Mouse (Mus musculus) lung, postnatal 0 days (tissue): ENCODE data around the gene Ppp1r13l. TPM values are rescaled to one million over a fixed set of nuclear protein-coding genes. Genes with fewer than 3 reads are reported as not detected.
A peak's percentile ranks its signal among the peaks of the same experiment; 100 is the strongest.

Source experiments
- ATAC-seq: fragments of 200-750 bp; cut with Nextera tagmentation; 2 replicates; pipeline ENCODE4 v1.8.0; 2017; ENCODE audit warnings: moderate library complexity
- DNase-seq: peaks from one replicate; pipeline ENCODE4 v3.0.0-alpha.2; 2016; ENCODE audit warnings: low spot score
- H3K27ac ChIP-seq: fragments of 300-500 bp; sonication (generic); 2 replicates; pipeline ENCODE4 v1.5.1; 2014; ENCODE audit warnings: antibody characterized with exemption, mild to moderate bottlenecking, low read length, mixed read lengths
- H3K27me3 ChIP-seq: fragments of 300-500 bp; sonication (generic); replicated peaks from 2 replicates; pipeline ENCODE4 v1.6.1; 2014; ENCODE audit warnings: low read length, mixed read lengths; ENCODE audit not compliant: insufficient read depth
- H3K36me3 ChIP-seq: fragments of 300-500 bp; sonication (generic); 2 replicates; pipeline ENCODE4 v1.6.1; 2014; ENCODE audit warnings: low read length, mixed read lengths; ENCODE audit not compliant: insufficient read depth
- H3K4me1 ChIP-seq: fragments of 300-500 bp; sonication (generic); 2 replicates; pipeline ENCODE4 v1.6.1; 2014; ENCODE audit warnings: antibody characterized with exemption, low read depth, low read length, mixed read lengths; ENCODE audit not compliant: insufficient read depth
- H3K4me2 ChIP-seq: fragments of 300-500 bp; sonication (generic); replicated peaks from 2 replicates; pipeline ENCODE4 v1.6.1; 2014; ENCODE audit warnings: low read depth, mild to moderate bottlenecking, low read length, moderate library complexity, mixed read lengths
- H3K4me3 ChIP-seq: fragments of 300-500 bp; sonication (generic); 2 replicates; pipeline ENCODE4 v1.5.1; 2014; ENCODE audit warnings: low read depth, low read length
- H3K9ac ChIP-seq: fragments of 300-500 bp; sonication (generic); replicated peaks from 2 replicates; pipeline ENCODE4 v1.6.1; 2014; ENCODE audit warnings: low read depth, mild to moderate bottlenecking
- H3K9me3 ChIP-seq: fragments of 300-500 bp; sonication (generic); 2 replicates; pipeline ENCODE4 v1.6.1; 2016; ENCODE audit warnings: low read length, mixed read lengths
- CTCF ChIP-seq: IDR thresholded peaks from 2 replicates; pipeline ENCODE4 v1.5.1; 2016; ENCODE audit warnings: antibody characterized with exemption, mild to moderate bottlenecking
- EP300 ChIP-seq: IDR thresholded peaks from 2 replicates; pipeline ENCODE4 v1.6.1; 2016; ENCODE audit warnings: antibody characterized with exemption, mild to moderate bottlenecking, control low read depth
- WGBS: fragments of 180-500 bp; shearing (Covaris S2); extraction: QIAGEN DNeasy Blood & Tissue Kit; methylation state at CpG from one replicate; pipeline ENCODE4 v1.1.7; 2014; 5-methylcytosine and 5-hydroxymethylcytosine counted together
- polyA plus RNA-seq: library from polyadenylated mRNA; unstranded; fragments of >200 nt; fragmentation: Nextera tagmentation; extraction: Ambion mirVana; gene quantifications from 2 replicates; pipeline ENCODE4 v1.2.1, GENCODE M21; 2015

Gene Ppp1r13l
- polyA plus RNA-seq, 1 experiment from 2014 or later = 4.1 TPM

DNA sequence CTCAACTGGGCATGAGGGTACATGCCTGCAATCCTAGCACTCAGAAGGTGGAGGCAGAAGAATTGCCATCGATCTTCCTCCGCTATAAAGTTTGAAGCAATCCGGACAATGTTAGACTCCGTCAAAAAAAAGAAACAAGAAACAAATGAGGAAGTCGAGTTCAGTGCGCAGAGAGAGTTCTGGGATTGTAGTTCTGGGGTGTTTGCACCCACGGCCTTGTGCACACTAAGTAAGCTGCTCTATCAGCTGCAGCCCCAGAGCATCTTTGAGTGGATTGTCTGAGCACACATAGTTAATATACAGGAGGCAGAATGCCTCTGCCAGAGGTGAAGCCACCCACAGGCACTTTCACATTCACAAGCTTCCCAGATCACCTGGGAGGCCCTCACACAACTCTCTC lies 40.9 kb upstream of the Ppp1r13l start:
- no peaks in the 10 kb centered on the region for H3K36me3 ChIP-seq
- ATAC-seq = no peak
- 72% methylated on average over 7 of the region's 7 CpGs for WGBS
- DNase-seq = no peak
- H3K9me3 ChIP-seq = no peaks in the 10 kb centered on the region
- no peak overlapping the region for H3K4me3 ChIP-seq
- H3K27me3 ChIP-seq = peaks cover 8% of the 10 kb centered on the region; the same call in 1 of the 2 replicates
- TF ChIP-seq EP300 (no peak), CTCF (no peak)
- H3K27ac ChIP-seq = no peak overlapping the region
- no peak overlapping the region for H3K9ac ChIP-seq
- H3K4me2 ChIP-seq = no peak overlapping the region
- peaks cover 3% of the 10 kb centered on the region; the same call in 1 of the 2 replicates for H3K4me1 ChIP-seq

DNA sequence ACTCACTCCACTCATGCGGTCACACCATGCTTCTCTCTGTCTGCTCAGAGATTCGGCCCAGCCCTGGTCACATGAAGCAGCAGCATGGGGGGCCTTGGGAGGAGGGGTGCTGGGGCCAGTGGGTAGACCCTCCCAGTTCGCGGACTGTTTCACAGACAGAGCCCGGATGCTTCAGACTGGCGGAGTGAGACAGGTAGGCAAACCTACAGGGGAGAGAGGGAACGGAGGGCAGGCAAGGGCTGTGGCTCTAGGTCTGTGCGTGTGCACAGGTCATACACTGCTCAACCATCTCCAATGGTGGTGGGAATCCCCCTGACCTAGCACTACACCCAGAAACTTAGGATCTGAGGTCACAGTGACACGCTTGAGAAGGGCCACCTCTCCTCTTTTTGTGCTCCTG lies 40.1 kb upstream of the Ppp1r13l start:
- peak overlapping the region; percentile 2; the same call in 1 of the 2 replicates for H3K9ac ChIP-seq
- TF ChIP-seq CTCF (no peak), EP300 (no peak)
- DNase-seq (peak; percentile 32), ATAC-seq (peak; percentile 37)
- peaks cover 3% of the 10 kb centered on the region; the same call in 1 of the 2 replicates for H3K4me1 ChIP-seq
- 19% methylated on average over 9 of the region's 9 CpGs for WGBS
- peak overlapping the region; percentile 65 for H3K4me2 ChIP-seq
- H3K27ac ChIP-seq = peak overlapping the region; percentile 5; the same call in 1 of the 2 replicates
- no peaks in the 10 kb centered on the region for H3K9me3 ChIP-seq
- H3K27me3 ChIP-seq = peaks cover 4% of the 10 kb centered on the region; the same call in 1 of the 2 replicates
- no peaks in the 10 kb centered on the region for H3K36me3 ChIP-seq
- H3K4me3 ChIP-seq = peak overlapping the region; percentile 34

DNA sequence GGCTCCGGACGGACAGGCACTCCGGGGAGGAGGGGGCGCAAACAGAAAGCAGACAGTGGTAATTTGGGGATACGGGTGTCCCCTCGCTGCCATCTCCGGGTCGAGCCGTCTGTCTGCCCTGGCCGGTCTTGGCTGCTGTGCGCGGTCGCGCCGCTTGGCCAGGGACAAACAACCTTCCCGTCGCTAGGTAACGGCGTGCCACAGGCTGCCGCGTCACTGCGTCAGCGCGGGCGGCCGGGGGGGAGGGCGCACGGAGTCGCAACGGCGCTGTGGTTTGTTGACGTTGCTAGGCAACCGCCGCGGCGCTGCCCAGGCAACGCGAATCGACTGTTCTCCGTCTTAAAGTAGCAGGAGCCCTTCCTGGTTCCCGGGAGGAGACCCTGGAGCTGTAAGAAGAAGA lies 39.6 kb upstream of the Ppp1r13l start:
- no peaks in the 10 kb centered on the region for H3K9me3 ChIP-seq

DNA sequence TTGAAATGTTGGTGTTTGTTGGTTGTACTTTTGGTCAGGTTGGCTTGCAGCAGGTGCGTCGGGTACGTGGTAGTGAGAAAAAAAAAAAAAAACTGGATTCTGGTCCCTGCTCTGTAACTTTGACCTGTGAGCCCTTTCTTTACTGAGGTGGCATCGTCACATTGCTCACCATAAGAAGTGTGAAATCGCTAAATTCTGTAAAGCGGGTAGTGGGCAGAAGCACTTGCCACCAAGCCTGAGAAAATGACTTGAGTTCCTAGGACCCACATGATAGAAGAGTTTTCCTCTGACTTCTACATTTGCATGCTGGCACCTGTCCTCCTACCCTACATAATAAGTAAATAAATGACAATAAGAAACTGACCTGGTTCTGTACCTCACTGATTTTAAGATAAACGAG lies 38.9 kb upstream of the Ppp1r13l start:
- H3K9ac ChIP-seq = no peak overlapping the region
- no peak overlapping the region for H3K27ac ChIP-seq
- no peaks in the 10 kb centered on the region for H3K36me3 ChIP-seq
- ATAC-seq (no peak), DNase-seq (no peak)
- peaks cover 4% of the 10 kb centered on the region; the same call in 1 of the 2 replicates for H3K4me1 ChIP-seq
- WGBS = 22% methylated on average over 7 of the region's 7 CpGs
- H3K27me3 ChIP-seq = peaks cover 4% of the 10 kb centered on the region; the same call in 1 of the 2 replicates
- no peak overlapping the region for H3K4me3 ChIP-seq
- peak overlapping the region; percentile 65 for H3K4me2 ChIP-seq
- TF ChIP-seq EP300 = no peak
- TF ChIP-seq CTCF = no peak
- no peaks in the 10 kb centered on the region for H3K9me3 ChIP-seq

More for the DNA sequence above, 39.6 kb upstream of the Ppp1r13l start:
- Histone ChIP-seq H3K4me1 (peaks cover 3% of the 10 kb centered on the region; the same call in 1 of the 2 replicates), H3K36me3 (no peaks in the 10 kb centered on the region), H3K4me3 (peak overlapping the region; percentile 34), H3K27ac (peak overlapping the region; percentile 5; the same call in 1 of the 2 replicates), H3K9ac (peak overlapping the region; percentile 10; the same call in 1 of the 2 replicates), H3K4me2 (peak overlapping the region; percentile 65), H3K27me3 (peaks cover 4% of the 10 kb centered on the region; the same call in 1 of the 2 replicates)
- peak; percentile 97 for ATAC-seq
- TF ChIP-seq CTCF (peak; percentile 45), EP300 (no peak)
- WGBS = 4% methylated on average over 41 of the region's 41 CpGs
- DNase-seq = peak; percentile 99

DNA sequence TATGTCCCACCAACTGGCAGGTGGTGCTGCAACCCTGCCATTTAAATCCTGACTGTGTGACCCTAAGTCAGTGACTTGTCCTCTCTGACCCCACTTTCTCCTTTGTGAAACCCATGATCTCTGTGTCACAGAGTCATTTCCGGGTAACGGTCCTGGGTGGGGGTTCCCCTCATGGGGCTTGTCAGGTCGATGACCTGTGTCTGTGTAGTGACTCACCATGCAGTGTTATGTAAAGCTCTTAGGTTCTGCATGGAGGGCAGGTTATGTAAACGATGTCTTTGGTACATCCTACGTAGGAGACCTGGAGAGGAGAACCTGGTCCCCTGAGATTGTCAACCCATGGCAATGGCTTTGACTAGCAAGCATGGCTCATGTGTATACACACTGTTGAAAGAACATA lies 38.1 kb upstream of the Ppp1r13l start:
- H3K4me1 ChIP-seq = peaks cover 7% of the 10 kb centered on the region; the same call in 1 of the 2 replicates
- H3K4me3 ChIP-seq = no peak overlapping the region
- ATAC-seq = no peak
- H3K4me2 ChIP-seq = no peak overlapping the region
- no peak overlapping the region for H3K27ac ChIP-seq
- H3K27me3 ChIP-seq = peaks cover 4% of the 10 kb centered on the region; the same call in 1 of the 2 replicates
- DNase-seq = peak; percentile 38
- no peaks in the 10 kb centered on the region for H3K9me3 ChIP-seq
- TF ChIP-seq CTCF (no peak), EP300 (no peak)
- H3K9ac ChIP-seq = no peak overlapping the region
- no peaks in the 10 kb centered on the region for H3K36me3 ChIP-seq
- WGBS = 34% methylated on average over 5 of the region's 5 CpGs

DNA sequence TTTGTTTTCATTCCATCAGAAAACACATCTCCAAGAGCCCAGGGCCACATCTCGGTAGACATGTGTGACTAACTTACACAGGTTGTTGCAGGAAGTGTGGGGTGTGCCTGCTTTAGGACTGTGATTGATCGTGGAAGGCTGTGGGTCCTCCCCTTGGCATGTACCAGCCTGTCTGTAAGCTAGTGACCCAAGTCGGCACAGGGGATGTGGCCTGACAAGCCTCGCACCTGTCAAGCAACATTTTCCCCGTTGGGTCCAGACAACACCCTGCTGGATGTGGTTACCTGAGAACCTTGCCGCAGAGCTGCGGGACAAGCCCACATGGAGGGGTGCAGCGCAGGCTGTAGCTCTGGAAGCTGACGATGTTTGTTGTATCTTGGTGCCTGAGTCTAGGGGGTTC lies 37.1 kb upstream of the Ppp1r13l start:
- TF ChIP-seq CTCF (no peak), EP300 (no peak)
- H3K4me1 ChIP-seq = peaks cover 11% of the 10 kb centered on the region; the same call in 1 of the 2 replicates
- H3K27ac ChIP-seq = no peak overlapping the region
- H3K36me3 ChIP-seq = no peaks in the 10 kb centered on the region
- no peak overlapping the region for H3K9ac ChIP-seq
- H3K27me3 ChIP-seq = peaks cover 4% of the 10 kb centered on the region; the same call in 1 of the 2 replicates
- H3K9me3 ChIP-seq = no peaks in the 10 kb centered on the region
- ATAC-seq (no peak), DNase-seq (no peak)
- H3K4me3 ChIP-seq = no peak overlapping the region
- 33% methylated on average over 9 of the region's 9 CpGs for WGBS
- H3K4me2 ChIP-seq = no peak overlapping the region
